7 mouse cellular contexts compared by ENCODE assay signal in genomic region chr2:130424126-130424853, GRCm38 (mm10). TPM values are rescaled to one million over a fixed set of nuclear protein-coding genes. Genes with fewer than 3 reads are reported as not detected.
DNase-seq lines count a peak whose midpoint lies in the region; ATAC-seq lines count a peak whose summit lies in the region.

Vps16 (plus strand) TSS chr2:130424339.
Pced1a (minus strand) TSS chr2:130424701.

- peak within 1 kb of the TSS; percentile 88 for H3K4me2 ChIP-seq in embryonic facial prominence, embryonic 11.5 days (ENCODE audit: low read depth, low read length)
- H3K4me2 ChIP-seq in midbrain, embryonic 13.5 days (replicated peaks), result peak within 1 kb of the TSS; percentile 71

- H3K36me3 ChIP-seq in embryonic facial prominence, embryonic 11.5 days (replicated peaks; ENCODE audit: control insufficient read depth, insufficient read depth, low read depth, low read length), result 0 out of 2 replicates have a peak, but pooled peaks cover 2% of the 10 kb centered on the region
- peaks cover 41% of the 10 kb centered on the region for H3K36me3 ChIP-seq in limb, embryonic 10.5 days
- peaks cover 7% of the 10 kb centered on the region for H3K36me3 ChIP-seq in midbrain, embryonic 13.5 days

- ATAC-seq in embryonic facial prominence, embryonic 11.5 days (replicated peaks; ENCODE audit: insufficient number of reproducible peaks, low FRiP score, low TSS enrichment, low read depth), result peak; percentile 93
- ATAC-seq in granulocyte monocyte progenitor cell, adult 5-6 weeks (replicated peaks; ENCODE audit: poor library complexity, severe bottlenecking), result peak; percentile 80
- ATAC-seq in midbrain, embryonic 13.5 days, result peak; percentile 96

- no peaks in the 10 kb centered on the region for H3K27me3 ChIP-seq in embryonic facial prominence, embryonic 11.5 days (ENCODE audit: control insufficient read depth, insufficient read depth, low read length)
- H3K27me3 ChIP-seq in limb, embryonic 10.5 days (ENCODE audit: low read depth, poor library complexity, severe bottlenecking), result no peaks in the 10 kb centered on the region
- no peaks in the 10 kb centered on the region for H3K27me3 ChIP-seq in midbrain, embryonic 13.5 days

- WGBS in embryonic facial prominence, embryonic 11.5 days, result under 1% methylated on average over 58 of the region's 58 CpGs
- WGBS in limb, embryonic 10.5 days, result under 1% methylated on average over 58 of the region's 58 CpGs
- under 1% methylated on average over 58 of the region's 58 CpGs for WGBS in midbrain, embryonic 13.5 days

- peak within 1 kb of the TSS; percentile 74 for H3K4me3 ChIP-seq in embryonic facial prominence, embryonic 11.5 days (ENCODE audit: low read depth, low read length)
- peak within 1 kb of the TSS; percentile 85 for H3K4me3 ChIP-seq in limb, embryonic 10.5 days
- peak within 1 kb of the TSS; percentile 74 for H3K4me3 ChIP-seq in midbrain, embryonic 13.5 days (replicated peaks)

- DNase-seq in adrenal gland, postnatal 14 days, result peak; percentile 96
- peak; percentile 96 for DNase-seq in embryonic facial prominence, embryonic 11.5 days (ENCODE audit: low spot score)
- DNase-seq in kidney, adult 11 months, result peak; percentile 90
- peak; percentile 98 for DNase-seq in limb, embryonic 10.5 days (ENCODE audit: low spot score)
- peak; percentile 89 for DNase-seq in spleen, adult 12 weeks (ENCODE audit: low spot score)

- peak within 1 kb of the TSS; percentile 75 for H3K9ac ChIP-seq in embryonic facial prominence, embryonic 11.5 days (replicated peaks; ENCODE audit: low read length)
- peak within 1 kb of the TSS; percentile 86 for H3K9ac ChIP-seq in midbrain, embryonic 13.5 days (replicated peaks)

- peak within 1 kb of the TSS; percentile 77 for H3K27ac ChIP-seq in embryonic facial prominence, embryonic 11.5 days (replicated peaks; ENCODE audit: low read depth, low read length)
- peak within 1 kb of the TSS; percentile 97 for H3K27ac ChIP-seq in limb, embryonic 10.5 days
- H3K27ac ChIP-seq in midbrain, embryonic 13.5 days, result peak within 1 kb of the TSS; percentile 90

- no peaks in the 10 kb centered on the region for H3K9me3 ChIP-seq in embryonic facial prominence, embryonic 11.5 days (replicated peaks; ENCODE audit: control insufficient read depth, low read length)
- H3K9me3 ChIP-seq in limb, embryonic 10.5 days (replicated peaks), result no peaks in the 10 kb centered on the region
- no peaks in the 10 kb centered on the region for H3K9me3 ChIP-seq in midbrain, embryonic 13.5 days

- H3K4me1 ChIP-seq in embryonic facial prominence, embryonic 11.5 days (ENCODE audit: control insufficient read depth, insufficient read depth, low read length), result no peaks in the 10 kb centered on the region
- H3K4me1 ChIP-seq in limb, embryonic 10.5 days, result peaks cover 24% of the 10 kb centered on the region
- peaks cover 47% of the 10 kb centered on the region for H3K4me1 ChIP-seq in midbrain, embryonic 13.5 days (replicated peaks)

RNA-seq across cellular contexts. Expression of gene Vps16, which starts in this region (rescaled TPM):
- 51.3 and 54.4 TPM in 2 replicates for total RNA-seq in adrenal gland, postnatal 14 days (2021)
- 81.9 and 84.8 TPM in 2 replicates for polyA plus RNA-seq in embryonic facial prominence, embryonic 11.5 days (2014; fragmentation: Nextera tagmentation; extraction: Ambion mirVana)
- 128 and 155 TPM in 2 replicates for total RNA-seq in granulocyte monocyte progenitor cell, adult 5-6 weeks (2014; fragmentation: Nextera tagmentation)
- total RNA-seq in granulocyte monocyte progenitor cell, adult 5-6 weeks (2017), result 129 and 167 TPM in 2 replicates
- 101 and 121 TPM in 2 replicates for polyA plus RNA-seq in limb, embryonic 10.5 days (2016; fragmentation: Nextera tagmentation; extraction: Ambion mirVana)
- polyA plus RNA-seq in midbrain, embryonic 13.5 days (2015; fragmentation: Nextera tagmentation; extraction: Ambion mirVana), result 112 and 124 TPM in 2 replicates

RNA-seq across cellular contexts. Expression of gene Pced1a, which starts in this region (rescaled TPM):
- 13.6 TPM in 2 replicates for total RNA-seq in adrenal gland, postnatal 14 days (2021)
- polyA plus RNA-seq in embryonic facial prominence, embryonic 11.5 days (2014; fragmentation: Nextera tagmentation; extraction: Ambion mirVana), result 10.0 and 10.3 TPM in 2 replicates
- 13.0 and 14.9 TPM in 2 replicates for total RNA-seq in granulocyte monocyte progenitor cell, adult 5-6 weeks (2014; fragmentation: Nextera tagmentation)
- total RNA-seq in granulocyte monocyte progenitor cell, adult 5-6 weeks (2017), result 13.6 and 17.2 TPM in 2 replicates
- polyA plus RNA-seq in limb, embryonic 10.5 days (2016; fragmentation: Nextera tagmentation; extraction: Ambion mirVana), result 13.4 and 13.9 TPM in 2 replicates
- polyA plus RNA-seq in midbrain, embryonic 13.5 days (2015; fragmentation: Nextera tagmentation; extraction: Ambion mirVana), result 10.8 and 11.9 TPM in 2 replicates

Comparison
In these comparisons a context has a peak if more than half of its experiments do, and no peak if none do; other contexts are left out.
1. Peak in every context shown above with its lines: DNase-seq, ATAC-seq, H3K4me3 ChIP-seq and H3K27ac ChIP-seq.